Mouse (Mus musculus): ENCODE measurements at regions not wholly inside any gene's neighbourhood (a gene's known extent, or its start where the extent isn't known, plus 50 kb on each side); places are given as distances from the start of the nearest gene placed in this dataset.

DNA sequence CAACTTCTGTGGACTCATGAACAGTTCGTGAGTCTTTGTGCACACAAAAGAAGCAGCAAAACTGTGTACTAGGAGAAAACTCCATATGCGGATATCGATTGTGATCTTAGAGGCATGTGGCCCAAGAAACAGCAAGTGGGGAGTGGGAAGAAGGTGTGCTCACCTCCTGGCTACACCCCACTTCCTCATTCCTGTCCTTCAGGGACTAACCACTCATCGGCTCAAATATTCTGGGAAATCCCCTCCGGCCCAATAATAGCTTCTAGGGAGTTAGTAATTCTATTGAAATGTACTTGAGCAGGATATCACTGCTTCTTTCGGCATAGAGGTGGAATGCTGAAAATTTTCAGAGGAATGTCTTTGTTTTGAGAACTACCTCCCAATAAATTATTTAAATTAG lies 539.5 kb downstream of the Nfib start:
- no peaks in the 10 kb centered on the region for H3K36me3 ChIP-seq (ENCODE audit: insufficient read depth, low read length)
- no peak overlapping the region for H3K9ac ChIP-seq (replicated peaks; ENCODE audit: low read depth)
- no peaks in the 10 kb centered on the region for H3K9me3 ChIP-seq (ENCODE audit: low read length)
- H3K4me1 ChIP-seq (ENCODE audit: insufficient read depth, low read depth, low read length): peaks cover 3% of the 10 kb centered on the region; the same call in 1 of the 2 replicates
- H3K4me3 ChIP-seq (ENCODE audit: low read depth, low read length): no peak overlapping the region
- DNase-seq (ENCODE audit: low spot score): peak; percentile 68
- no peaks in the 10 kb centered on the region for H3K27me3 ChIP-seq (replicated peaks; ENCODE audit: insufficient read depth, low read length)
- peak; percentile 50 for ATAC-seq
- no peak overlapping the region for H3K27ac ChIP-seq (ENCODE audit: low read length)
- WGBS: 56% methylated on average over 6 of the region's 6 CpGs
- no peak overlapping the region for H3K4me2 ChIP-seq (replicated peaks; ENCODE audit: low read depth, low read length)
- TF ChIP-seq CTCF (IDR thresholded peaks at IDR 0.05) (no peak), EP300 (IDR thresholded peaks at IDR 0.05) (peak; percentile 60)

DNA sequence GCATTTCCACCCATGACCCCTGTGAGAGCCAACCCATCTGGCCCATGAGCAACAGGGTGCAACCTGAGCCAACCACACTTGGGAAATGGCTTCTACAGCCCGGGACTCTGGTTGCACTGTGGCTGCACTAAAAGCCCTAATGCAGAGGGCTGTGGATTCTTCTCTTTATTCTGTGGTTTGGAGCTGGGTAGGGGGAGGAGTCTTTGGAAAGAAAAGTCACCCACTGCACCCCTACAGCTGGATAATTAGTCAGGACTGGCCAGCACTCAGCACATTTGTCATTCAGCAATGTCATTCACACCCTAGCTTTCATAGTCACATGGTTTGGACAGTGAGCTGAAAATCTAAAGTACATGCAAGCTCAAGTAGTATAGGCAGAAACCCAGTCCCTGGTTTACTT lies 541.5 kb downstream of the Nfib start:
- Histone ChIP-seq H3K4me3 (ENCODE audit: low read depth, low read length) (no peak overlapping the region), H3K27me3 (replicated peaks; ENCODE audit: insufficient read depth, low read length) (no peaks in the 10 kb centered on the region), H3K36me3 (ENCODE audit: insufficient read depth, low read length) (no peaks in the 10 kb centered on the region), H3K9ac (replicated peaks; ENCODE audit: low read depth) (no peak overlapping the region), H3K4me1 (ENCODE audit: insufficient read depth, low read depth, low read length) (peaks cover 3% of the 10 kb centered on the region; the same call in 1 of the 2 replicates), H3K27ac (ENCODE audit: low read length) (no peak overlapping the region), H3K4me2 (replicated peaks; ENCODE audit: low read depth, low read length) (no peak overlapping the region), H3K9me3 (ENCODE audit: low read length) (no peaks in the 10 kb centered on the region)
- 44% methylated on average over 1 of the region's 1 CpGs for WGBS
- no peak for DNase-seq (ENCODE audit: low spot score)
- peak; percentile 48 for ATAC-seq
- TF ChIP-seq CTCF (IDR thresholded peaks at IDR 0.05) (no peak), EP300 (IDR thresholded peaks at IDR 0.05) (no peak)

- H3K36me3 ChIP-seq (ENCODE audit: insufficient read depth, low read length): no peaks in the 10 kb centered on the region
- H3K9ac ChIP-seq (replicated peaks; ENCODE audit: low read depth): no peak overlapping the region
- ATAC-seq (no peak), DNase-seq (ENCODE audit: low spot score) (no peak)
- H3K4me2 ChIP-seq (replicated peaks; ENCODE audit: low read depth, low read length): no peak overlapping the region
- no peak overlapping the region for H3K27ac ChIP-seq (ENCODE audit: low read length)
- 67% methylated on average over 2 of the region's 2 CpGs for WGBS
- no peak for TF ChIP-seq EP300 (IDR thresholded peaks at IDR 0.05)
- TF ChIP-seq CTCF (IDR thresholded peaks at IDR 0.05): no peak
- no peak overlapping the region for H3K4me3 ChIP-seq (ENCODE audit: low read depth, low read length)
- no peaks in the 10 kb centered on the region for H3K9me3 ChIP-seq (ENCODE audit: low read length)
- no peaks in the 10 kb centered on the region for H3K27me3 ChIP-seq (replicated peaks; ENCODE audit: insufficient read depth, low read length)
- H3K4me1 ChIP-seq (ENCODE audit: insufficient read depth, low read depth, low read length): peaks cover 3% of the 10 kb centered on the region; the same call in 1 of the 2 replicates
Measured at GRCm38 (mm10) chr4:82161818-82162217, 543.7 kb downstream of the Nfib start.

- peaks cover 2% of the 10 kb centered on the region; the same call in 1 of the 2 replicates for H3K4me1 ChIP-seq (ENCODE audit: insufficient read depth, low read depth, low read length)
- no peak overlapping the region for H3K4me2 ChIP-seq (replicated peaks; ENCODE audit: low read depth, low read length)
- H3K36me3 ChIP-seq (ENCODE audit: insufficient read depth, low read length): no peaks in the 10 kb centered on the region
- DNase-seq (ENCODE audit: low spot score) (no peak), ATAC-seq (no peak)
- no peak overlapping the region for H3K4me3 ChIP-seq (ENCODE audit: low read depth, low read length)
- WGBS: 95% methylated on average over 2 of the region's 2 CpGs
- TF ChIP-seq EP300 (IDR thresholded peaks at IDR 0.05) (no peak), CTCF (IDR thresholded peaks at IDR 0.05) (no peak)
- no peak overlapping the region for H3K27ac ChIP-seq (ENCODE audit: low read length)
- H3K9ac ChIP-seq (replicated peaks; ENCODE audit: low read depth): no peak overlapping the region
- no peaks in the 10 kb centered on the region for H3K9me3 ChIP-seq (ENCODE audit: low read length)
- H3K27me3 ChIP-seq (replicated peaks; ENCODE audit: insufficient read depth, low read length): no peaks in the 10 kb centered on the region
Measured at GRCm38 (mm10) chr4:82161232-82161631, 544.3 kb downstream of the Nfib start.

DNA sequence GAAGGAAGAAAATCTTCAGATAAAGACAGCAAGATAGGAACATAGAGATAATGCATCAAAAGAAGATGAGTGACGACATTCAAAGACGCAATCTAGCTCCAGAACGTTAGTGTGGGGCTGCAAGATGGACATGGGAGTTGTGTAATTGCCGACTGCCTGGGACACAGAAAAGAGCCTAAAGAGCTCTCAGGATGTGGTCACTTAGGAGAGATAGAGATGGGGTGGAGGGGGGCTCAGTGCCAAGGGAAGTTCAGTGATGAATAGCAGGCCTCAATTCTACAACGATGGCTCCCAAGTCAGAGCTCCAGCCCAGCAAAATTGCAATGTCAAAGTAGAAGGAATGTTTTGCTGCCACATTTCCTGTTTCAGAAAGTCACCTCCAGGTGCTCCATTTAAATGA lies 545.3 kb downstream of the Nfib start:
- H3K4me1 ChIP-seq (ENCODE audit: insufficient read depth, low read depth, low read length): no peaks in the 10 kb centered on the region
- H3K27me3 ChIP-seq (replicated peaks; ENCODE audit: insufficient read depth, low read length): no peaks in the 10 kb centered on the region
- WGBS: 52% methylated on average over 5 of the region's 5 CpGs
- H3K9ac ChIP-seq (replicated peaks; ENCODE audit: low read depth): no peak overlapping the region
- H3K36me3 ChIP-seq (ENCODE audit: insufficient read depth, low read length): no peaks in the 10 kb centered on the region
- no peaks in the 10 kb centered on the region for H3K9me3 ChIP-seq (ENCODE audit: low read length)
- no peak overlapping the region for H3K4me2 ChIP-seq (replicated peaks; ENCODE audit: low read depth, low read length)
- no peak overlapping the region for H3K27ac ChIP-seq (ENCODE audit: low read length)
- no peak for ATAC-seq
- no peak overlapping the region for H3K4me3 ChIP-seq (ENCODE audit: low read depth, low read length)
- TF ChIP-seq CTCF (IDR thresholded peaks at IDR 0.05) (no peak), EP300 (IDR thresholded peaks at IDR 0.05) (no peak)
- no peak for DNase-seq (ENCODE audit: low spot score)

DNA sequence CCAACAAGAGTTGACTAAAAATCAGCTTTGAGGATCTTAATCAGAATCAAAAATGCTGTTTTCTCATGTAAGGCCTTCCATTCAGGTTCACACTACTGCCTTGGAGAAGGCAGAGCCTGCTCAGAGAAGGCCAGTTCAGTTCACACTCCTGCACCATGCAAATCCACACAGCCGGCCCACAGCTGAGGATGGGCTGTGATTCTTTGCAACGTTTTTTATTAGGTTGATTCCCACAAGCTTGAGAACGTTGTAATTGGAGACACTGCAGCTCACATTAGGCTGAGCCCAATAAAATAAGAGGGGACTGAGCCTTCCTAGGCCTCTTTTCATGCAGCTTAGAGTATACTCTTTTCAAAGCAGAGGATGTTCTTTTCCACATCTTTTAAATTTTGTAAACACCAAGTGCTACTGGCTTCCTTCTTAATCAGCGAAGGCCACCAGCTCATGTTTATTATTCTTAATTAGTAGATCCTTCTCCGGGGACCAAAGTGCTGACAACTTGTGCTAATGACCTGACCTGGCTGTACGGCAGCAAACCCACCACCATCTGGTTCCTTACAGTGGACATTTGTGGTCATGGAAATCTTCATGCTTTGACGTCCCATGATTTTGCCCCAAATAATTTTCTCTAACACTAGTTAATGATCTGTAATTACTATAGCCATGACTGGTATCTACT lies 549.8 kb downstream of the Nfib start:
- Histone ChIP-seq H3K27ac (ENCODE audit: low read length) (no peak overlapping the region), H3K27me3 (replicated peaks; ENCODE audit: insufficient read depth, low read length) (no peaks in the 10 kb centered on the region), H3K36me3 (ENCODE audit: insufficient read depth, low read length) (no peaks in the 10 kb centered on the region)

More for the DNA sequence above, 549.8 kb downstream of the Nfib start:
- TF ChIP-seq CTCF (IDR thresholded peaks at IDR 0.05): no peak
- no peak for TF ChIP-seq EP300 (IDR thresholded peaks at IDR 0.05)
- Histone ChIP-seq H3K4me3 (ENCODE audit: low read depth, low read length) (no peak overlapping the region), H3K4me2 (replicated peaks; ENCODE audit: low read depth, low read length) (no peak overlapping the region), H3K9me3 (ENCODE audit: low read length) (no peaks in the 10 kb centered on the region), H3K9ac (replicated peaks; ENCODE audit: low read depth) (no peak overlapping the region), H3K4me1 (ENCODE audit: insufficient read depth, low read depth, low read length) (no peaks in the 10 kb centered on the region)
- DNase-seq (ENCODE audit: low spot score) (no peak), ATAC-seq (no peak)
- 47% methylated on average over 7 of the region's 7 CpGs for WGBS

Measured in lung, postnatal 0 days (tissue).